Mouse (Mus musculus) limb, embryonic 10.5 days (tissue): ENCODE measurements around the gene Mrpl21. TPM values are rescaled to one million over a fixed set of nuclear protein-coding genes. Genes with fewer than 3 reads are reported as not detected.

Source experiments
- DNase-seq: peaks from one replicate; pipeline ENCODE4 v3.0.0-alpha.2; 2017; ENCODE audit warnings: low spot score
- H3K27ac ChIP-seq: fragments of 300-500 bp; sonication (generic); 2 replicates; pipeline ENCODE4 v1.5.1; 2016; ENCODE audit warnings: mild to moderate bottlenecking
- H3K27me3 ChIP-seq: fragments of 300-500 bp; sonication (generic); 2 replicates; pipeline ENCODE4 v1.6.1; 2016; ENCODE audit warnings: low read depth, mild to moderate bottlenecking; ENCODE audit not compliant: poor library complexity, severe bottlenecking
- H3K36me3 ChIP-seq: fragments of 300-500 bp; sonication (generic); 2 replicates; pipeline ENCODE4 v1.6.1; 2016; ENCODE audit warnings: mild to moderate bottlenecking, moderate library complexity
- H3K4me1 ChIP-seq: fragments of 300-500 bp; sonication (generic); 2 replicates; pipeline ENCODE4 v1.6.1; 2016
- H3K4me3 ChIP-seq: fragments of 300-500 bp; sonication (generic); 2 replicates; pipeline ENCODE4 v1.5.1; 2016; ENCODE audit warnings: mild to moderate bottlenecking, moderate library complexity
- H3K9me3 ChIP-seq: fragments of 300-500 bp; sonication (generic); replicated peaks from 2 replicates; pipeline ENCODE4 v1.6.1; 2016; ENCODE audit warnings: mild to moderate bottlenecking
- WGBS: fragments of 180-500 bp; shearing (Covaris S2); methylation state at CpG from one replicate; pipeline ENCODE4 v1.1.7; 2016; 5-methylcytosine and 5-hydroxymethylcytosine counted together
- polyA plus RNA-seq: library from polyadenylated mRNA; unstranded; fragments of >200 nt; fragmentation: Nextera tagmentation; extraction: Ambion mirVana; gene quantifications from 2 replicates; pipeline ENCODE4 v1.2.1, GENCODE M21; 2016

Gene Mrpl21
- polyA plus RNA-seq, 1 experiment from 2014 or later, result 153 TPM

- 97% methylated on average over 6 of the region's 6 CpGs for WGBS
- H3K36me3 ChIP-seq, result peaks cover 100% of the 10 kb centered on the region
- H3K4me3 ChIP-seq, result no peak overlapping the region
- H3K27me3 ChIP-seq, result no peaks in the 10 kb centered on the region
- no peaks in the 10 kb centered on the region for H3K4me1 ChIP-seq
- peak; percentile 17 for DNase-seq
- H3K9me3 ChIP-seq, result no peaks in the 10 kb centered on the region
- no peak overlapping the region for H3K27ac ChIP-seq
Observed at GRCm38 (mm10) chr19:3269803-3270202, 12.9 kb upstream of the Mrpl21 start.

GRCm38 (mm10) chr19:3271366-3271765 is 11.3 kb upstream of the Mrpl21 start:
- 91% methylated on average over 6 of the region's 6 CpGs for WGBS
- no peak for DNase-seq
- peaks cover 99% of the 10 kb centered on the region for H3K36me3 ChIP-seq

GRCm38 (mm10) chr19:3273331-3273730 is 9.4 kb upstream of the Mrpl21 start:
- H3K27me3 ChIP-seq, result no peaks in the 10 kb centered on the region
- H3K36me3 ChIP-seq, result peaks cover 99% of the 10 kb centered on the region
- no peaks in the 10 kb centered on the region for H3K9me3 ChIP-seq
- no peaks in the 10 kb centered on the region for H3K4me1 ChIP-seq
- H3K4me3 ChIP-seq, result no peak overlapping the region
- H3K27ac ChIP-seq, result no peak overlapping the region
- WGBS, result 92% methylated on average over 9 of the region's 9 CpGs
- DNase-seq, result no peak

More at GRCm38 (mm10) chr19:3271366-3271765, 11.3 kb upstream of the Mrpl21 start:
- H3K27me3 ChIP-seq, result no peaks in the 10 kb centered on the region
- no peaks in the 10 kb centered on the region for H3K4me1 ChIP-seq
- H3K4me3 ChIP-seq, result no peak overlapping the region
- no peaks in the 10 kb centered on the region for H3K9me3 ChIP-seq
- H3K27ac ChIP-seq, result no peak overlapping the region

- DNase-seq, result no peak
- Histone ChIP-seq H3K4me1 (no peaks in the 10 kb centered on the region), H3K36me3 (peaks cover 97% of the 10 kb centered on the region), H3K27me3 (no peaks in the 10 kb centered on the region), H3K27ac (no peak overlapping the region), H3K9me3 (no peaks in the 10 kb centered on the region), H3K4me3 (no peak overlapping the region)
- 88% methylated on average over 3 of the region's 3 CpGs for WGBS
Observed at GRCm38 (mm10) chr19:3275744-3276365, 6.8 kb upstream of the Mrpl21 start.

- Histone ChIP-seq H3K36me3 (peaks cover 65% of the 10 kb centered on the region), H3K4me3 (peak overlapping the region; percentile 81), H3K4me1 (peaks cover 18% of the 10 kb centered on the region), H3K27ac (peak overlapping the region; percentile 90; the same call in 1 of the 2 replicates), H3K27me3 (no peaks in the 10 kb centered on the region), H3K9me3 (no peaks in the 10 kb centered on the region)
- 73% methylated on average over 4 of the region's 4 CpGs for WGBS
- no peak for DNase-seq
Observed at GRCm38 (mm10) chr19:3281886-3282285, 815 bp upstream of the Mrpl21 start.

- no peaks in the 10 kb centered on the region for H3K9me3 ChIP-seq
- DNase-seq, result no peak
- WGBS, result 87% methylated on average over 1 of the region's 1 CpGs
- H3K4me1 ChIP-seq, result 0 out of 2 replicates have a peak, but pooled peaks cover under 1% of the 10 kb centered on the region
- H3K4me3 ChIP-seq, result no peak overlapping the region
- H3K27ac ChIP-seq, result no peak overlapping the region
- peaks cover 85% of the 10 kb centered on the region for H3K36me3 ChIP-seq
- H3K27me3 ChIP-seq, result no peaks in the 10 kb centered on the region
Observed at GRCm38 (mm10) chr19:3289006-3289405, 6.3 kb downstream of the Mrpl21 start.

- no peak overlapping the region for H3K27ac ChIP-seq
- H3K27me3 ChIP-seq, result no peaks in the 10 kb centered on the region
- DNase-seq, result peak; percentile 62
- no peaks in the 10 kb centered on the region for H3K9me3 ChIP-seq
- no peaks in the 10 kb centered on the region for H3K4me1 ChIP-seq
- no peak overlapping the region for H3K4me3 ChIP-seq
- WGBS, result 74% methylated on average over 2 of the region's 2 CpGs
- H3K36me3 ChIP-seq, result peaks cover 62% of the 10 kb centered on the region
Observed at GRCm38 (mm10) chr19:3292028-3292427, 9.3 kb downstream of the Mrpl21 start.

- Histone ChIP-seq H3K27ac (no peak overlapping the region), H3K4me1 (no peaks in the 10 kb centered on the region), H3K4me3 (no peak overlapping the region), H3K9me3 (no peaks in the 10 kb centered on the region), H3K27me3 (no peaks in the 10 kb centered on the region), H3K36me3 (peaks cover 52% of the 10 kb centered on the region)
- WGBS, result 100% methylated on average over 1 of the region's 1 CpGs
- no peak for DNase-seq
Observed at GRCm38 (mm10) chr19:3292993-3293392, 10.3 kb downstream of the Mrpl21 start.

- H3K36me3 ChIP-seq, result peaks cover 30% of the 10 kb centered on the region
- H3K27me3 ChIP-seq, result no peaks in the 10 kb centered on the region
- DNase-seq, result no peak
- no peak overlapping the region for H3K4me3 ChIP-seq
- no peak overlapping the region for H3K27ac ChIP-seq
- no peaks in the 10 kb centered on the region for H3K4me1 ChIP-seq
- H3K9me3 ChIP-seq, result no peaks in the 10 kb centered on the region
- 84% methylated on average over 6 of the region's 6 CpGs for WGBS
Observed at GRCm38 (mm10) chr19:3295245-3295644, 12.5 kb downstream of the Mrpl21 start.

GRCm38 (mm10) chr19:3297034-3297433 is 14.3 kb downstream of the Mrpl21 start:
- no peak overlapping the region for H3K4me3 ChIP-seq
- no peaks in the 10 kb centered on the region for H3K27me3 ChIP-seq
- no peaks in the 10 kb centered on the region for H3K9me3 ChIP-seq
- no peak for DNase-seq
- H3K36me3 ChIP-seq, result peaks cover 13% of the 10 kb centered on the region
- no peaks in the 10 kb centered on the region for H3K4me1 ChIP-seq
- no peak overlapping the region for H3K27ac ChIP-seq

GRCm38 (mm10) chr19:3297775-3298174 is 15.1 kb downstream of the Mrpl21 start:
- DNase-seq, result no peak
- WGBS, result 88% methylated on average over 7 of the region's 7 CpGs
- Histone ChIP-seq H3K36me3 (peaks cover 5% of the 10 kb centered on the region; the same call in 1 of the 2 replicates), H3K4me3 (no peak overlapping the region), H3K27ac (no peak overlapping the region), H3K27me3 (no peaks in the 10 kb centered on the region), H3K4me1 (no peaks in the 10 kb centered on the region), H3K9me3 (no peaks in the 10 kb centered on the region)

- Histone ChIP-seq H3K9me3 (no peaks in the 10 kb centered on the region), H3K27ac (no peak overlapping the region), H3K36me3 (no peaks in the 10 kb centered on the region), H3K4me3 (no peak overlapping the region), H3K4me1 (no peaks in the 10 kb centered on the region), H3K27me3 (no peaks in the 10 kb centered on the region)
- DNase-seq, result no peak
- WGBS, result 74% methylated on average over 4 of the region's 4 CpGs
Observed at GRCm38 (mm10) chr19:3304017-3304416, 21.3 kb downstream of the Mrpl21 start.

GRCm38 (mm10) chr19:3307175-3307949 is 24.7 kb downstream of the Mrpl21 start:
- H3K9me3 ChIP-seq, result no peaks in the 10 kb centered on the region
- H3K4me3 ChIP-seq, result no peak overlapping the region
- no peak for DNase-seq
- no peaks in the 10 kb centered on the region for H3K4me1 ChIP-seq
- WGBS, result 64% methylated on average over 16 of the region's 16 CpGs
- no peak overlapping the region for H3K27ac ChIP-seq
- H3K36me3 ChIP-seq, result no peaks in the 10 kb centered on the region
- H3K27me3 ChIP-seq, result no peaks in the 10 kb centered on the region
